Mouse (Mus musculus): ENCODE results near the gene Cd5. TPM values are rescaled to one million over a fixed set of nuclear protein-coding genes. Genes with fewer than 3 reads are reported as not detected.
A peak's percentile ranks its signal among the peaks of the same experiment; 100 is the strongest.

The Cd5 gene
- total RNA-seq, 2 experiments from 2014 or later, result not detected

GRCm38 (mm10) chr19:10731975-10732374 lies 6.8 kb downstream of the Cd5 start:
- ATAC-seq (replicated peaks; ENCODE audit: poor library complexity), result no peak

DNA sequence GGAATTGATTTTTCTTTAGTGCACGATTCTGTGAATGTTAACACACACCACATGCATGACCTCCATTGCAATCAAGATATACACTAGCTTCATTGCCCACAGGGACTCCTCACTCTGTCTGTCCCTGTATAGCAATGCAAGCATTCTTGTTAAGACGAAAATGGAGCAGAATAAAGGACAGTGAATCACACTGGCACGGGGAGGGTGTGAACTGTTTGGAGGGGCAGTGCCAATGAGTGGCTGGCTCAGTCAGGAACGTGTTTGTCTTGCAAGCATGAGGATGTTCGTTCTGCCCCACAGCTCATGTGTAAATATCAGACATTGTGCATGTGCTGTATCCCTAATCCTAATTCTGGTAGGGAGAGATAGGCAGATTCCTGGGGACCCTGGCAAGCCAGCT lies 8.3 kb downstream of the Cd5 start:
- no peak for ATAC-seq (replicated peaks; ENCODE audit: poor library complexity)

DNA sequence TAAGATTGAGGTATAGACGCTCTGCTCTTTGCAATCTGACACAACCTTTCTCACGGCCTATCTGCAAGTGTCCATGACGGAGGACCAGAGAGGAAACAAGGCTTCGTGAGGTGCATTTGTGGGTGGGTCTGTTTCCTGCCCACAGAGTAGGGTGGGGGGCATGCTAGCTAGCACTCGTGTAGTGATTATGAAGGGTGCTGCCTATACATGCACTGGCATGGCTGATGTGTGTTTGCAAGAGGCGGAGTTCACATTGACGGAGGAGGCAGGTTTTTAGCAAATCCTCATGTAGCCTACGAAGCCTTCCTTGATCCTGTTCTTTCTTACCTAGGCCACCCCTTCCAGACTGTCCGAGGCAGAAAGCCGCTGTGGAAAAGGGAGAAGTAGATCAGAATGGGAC lies 8.9 kb downstream of the Cd5 start:
- ATAC-seq (replicated peaks; ENCODE audit: poor library complexity), result no peak

GRCm38 (mm10) chr19:10724629-10725363 lies 14.0 kb downstream of the Cd5 start:
- no peak for ATAC-seq (replicated peaks; ENCODE audit: poor library complexity)

- ATAC-seq (replicated peaks; ENCODE audit: poor library complexity), result no peak
Measured at GRCm38 (mm10) chr19:10723649-10724048, 15.2 kb downstream of the Cd5 start.

GRCm38 (mm10) chr19:10723084-10723483 lies 15.7 kb downstream of the Cd5 start:
- ATAC-seq (replicated peaks; ENCODE audit: poor library complexity), result no peak

DNA sequence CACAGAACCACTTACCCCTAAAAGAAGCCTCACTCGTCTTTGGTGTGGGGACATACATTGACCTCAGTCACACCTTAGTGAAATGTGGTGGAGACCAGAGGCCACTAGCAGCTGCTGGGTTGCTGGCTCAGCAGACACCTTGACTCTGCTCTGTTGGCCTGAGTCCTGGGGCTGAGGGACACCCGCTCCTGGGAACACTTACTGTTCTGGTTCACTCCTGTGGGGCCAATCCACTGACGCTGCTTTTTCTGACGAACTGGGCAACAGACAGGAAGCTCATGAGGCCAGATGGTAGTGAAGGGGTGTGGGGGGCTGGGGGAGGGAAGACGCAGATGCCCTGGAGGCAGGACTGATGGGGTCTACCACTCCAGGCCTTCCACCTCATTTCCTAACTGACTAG lies 17.7 kb downstream of the Cd5 start:
- ATAC-seq (replicated peaks; ENCODE audit: poor library complexity), result peak; percentile 29; the same call in 1 of the 2 replicates

DNA sequence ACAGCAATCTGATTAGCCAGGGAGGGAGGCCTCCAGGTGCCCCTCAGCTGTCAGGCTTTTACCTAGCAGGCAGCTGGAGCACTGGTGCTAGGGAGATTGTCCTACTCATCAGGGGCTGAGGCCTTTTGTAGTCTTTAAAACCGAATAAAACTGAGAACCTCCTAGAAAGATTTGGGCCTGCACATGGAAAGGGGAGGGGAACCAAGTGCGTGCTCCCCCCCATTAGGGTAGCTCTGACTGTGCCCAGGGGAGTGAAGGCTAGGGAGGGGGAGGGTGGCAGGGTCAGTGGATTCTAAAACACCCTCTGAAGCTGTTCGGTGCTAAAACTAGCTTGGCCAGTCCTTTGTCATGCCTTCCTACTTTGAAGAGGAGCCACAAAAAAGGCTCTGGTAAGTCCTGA lies 18.3 kb downstream of the Cd5 start:
- no peak for ATAC-seq (replicated peaks; ENCODE audit: poor library complexity)

DNA sequence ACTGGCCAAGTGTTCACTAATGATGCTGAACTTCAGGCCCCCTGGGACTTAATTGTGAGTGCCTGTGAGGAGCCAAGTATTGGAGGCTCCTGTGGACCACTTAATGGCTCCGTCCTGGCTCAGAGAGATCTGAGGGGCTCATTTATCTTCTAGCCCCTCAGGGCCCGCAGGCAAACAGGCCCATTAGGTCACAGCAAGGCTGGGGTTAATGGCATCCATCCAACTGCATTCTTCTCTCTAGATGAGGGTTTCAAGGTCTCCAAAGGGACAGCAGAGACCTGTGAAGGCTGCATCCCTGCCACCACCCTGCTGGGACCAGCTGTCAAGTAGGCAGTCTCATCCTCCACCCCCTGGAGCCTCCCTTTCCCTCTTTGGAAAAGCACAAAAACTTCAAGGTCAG lies 19.1 kb downstream of the Cd5 start:
- no peak for ATAC-seq (replicated peaks; ENCODE audit: poor library complexity)

- no peak for ATAC-seq (replicated peaks; ENCODE audit: poor library complexity)
Measured at GRCm38 (mm10) chr19:10718251-10718775, 20.5 kb downstream of the Cd5 start.

DNA sequence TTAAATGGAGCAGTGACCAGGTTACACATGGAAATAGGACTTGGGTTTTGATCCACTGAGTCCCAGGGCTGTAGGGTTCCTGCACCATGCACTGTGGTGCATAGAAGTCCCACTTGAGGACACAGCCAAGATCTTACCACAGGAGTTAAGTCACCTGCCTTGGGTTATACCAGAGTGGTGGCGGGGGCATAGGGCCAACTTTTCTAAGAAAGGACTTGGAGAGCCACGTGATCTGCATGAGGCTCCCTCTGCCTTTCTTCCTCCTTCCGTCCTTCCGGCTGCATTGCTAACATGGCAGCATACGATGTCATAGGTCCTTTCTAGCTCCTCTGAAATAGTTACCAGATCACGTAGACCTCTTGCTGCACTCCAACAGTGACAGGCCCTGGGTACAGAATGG lies 23.3 kb downstream of the Cd5 start:
- no peak for ATAC-seq (replicated peaks; ENCODE audit: poor library complexity)

GRCm38 (mm10) chr19:10714682-10715475 lies 23.9 kb downstream of the Cd5 start:
- peak; percentile 70 for ATAC-seq (replicated peaks; ENCODE audit: poor library complexity)

DNA sequence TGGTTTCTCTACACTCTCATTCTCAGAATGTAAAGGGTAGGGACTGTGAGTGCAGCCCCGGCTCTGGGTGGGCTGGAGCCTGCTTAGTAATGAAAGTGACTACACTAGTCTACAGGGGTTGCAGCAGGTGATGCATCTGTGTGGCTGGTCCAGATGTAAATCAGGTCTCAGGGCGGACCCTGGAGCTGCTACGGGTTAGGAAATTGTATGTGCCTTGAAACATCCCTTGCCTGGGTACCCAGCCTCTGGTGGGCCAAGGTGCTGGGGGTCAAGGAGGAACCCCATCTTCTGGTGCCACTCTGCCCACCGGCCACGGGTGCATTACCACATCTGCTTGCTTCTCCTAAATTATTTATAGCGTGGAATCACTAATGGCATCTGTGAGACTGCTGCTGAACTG lies 24.6 kb downstream of the Cd5 start:
- ATAC-seq (replicated peaks; ENCODE audit: poor library complexity), result no peak

- no peak for ATAC-seq (replicated peaks; ENCODE audit: poor library complexity)
Measured at GRCm38 (mm10) chr19:10713551-10713950, 25.3 kb downstream of the Cd5 start.

DNA sequence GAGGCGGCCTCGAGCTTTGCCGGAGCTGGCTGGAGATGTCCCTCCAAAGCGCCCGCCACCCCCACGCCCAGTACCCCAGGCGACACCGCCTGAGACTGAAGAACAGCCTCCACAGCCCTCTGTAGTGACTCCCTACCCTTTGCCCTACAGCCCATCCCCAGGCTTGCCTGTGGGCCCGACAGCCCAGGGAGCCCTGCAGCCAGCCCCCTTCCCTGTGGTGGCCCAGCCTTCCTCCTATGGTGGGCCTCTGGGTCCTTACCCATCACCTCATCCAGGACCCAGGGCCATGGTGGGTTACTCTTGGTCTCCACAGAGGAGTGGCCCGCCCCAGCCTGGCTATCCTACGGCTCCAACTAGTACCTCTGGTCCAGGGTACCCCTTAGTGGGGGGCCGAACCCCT lies 26.2 kb downstream of the Cd5 start:
- no peak for ATAC-seq (replicated peaks; ENCODE audit: poor library complexity)

DNA sequence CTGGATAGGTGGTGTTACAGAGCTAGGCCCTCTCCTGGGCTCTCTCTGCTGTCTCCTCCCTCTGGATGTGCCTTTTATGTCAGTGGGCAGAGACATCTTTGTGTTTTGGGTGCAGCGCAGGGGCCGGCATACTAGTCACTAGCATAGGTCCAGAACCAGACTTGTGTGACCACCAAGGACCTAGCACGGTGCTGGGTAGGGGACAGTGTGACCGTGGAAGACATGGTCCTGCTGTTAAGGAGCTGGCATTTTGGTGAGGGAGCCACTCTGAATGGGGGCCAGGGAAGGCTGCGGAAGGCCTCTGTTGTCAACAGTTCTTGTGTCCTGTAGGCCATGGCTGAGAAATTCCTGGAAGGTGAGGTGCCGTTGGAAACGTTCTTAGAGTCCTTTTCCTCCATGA lies 26.6 kb downstream of the Cd5 start:
- no peak for ATAC-seq (replicated peaks; ENCODE audit: poor library complexity)

- ATAC-seq (replicated peaks; ENCODE audit: poor library complexity), result no peak
Measured at GRCm38 (mm10) chr19:10710751-10711150, 28.1 kb downstream of the Cd5 start.

- ATAC-seq (replicated peaks; ENCODE audit: poor library complexity), result peak; percentile 74
Measured at GRCm38 (mm10) chr19:10710088-10710511, 28.7 kb downstream of the Cd5 start.

GRCm38 (mm10) chr19:10709360-10710087 lies 29.3 kb downstream of the Cd5 start:
- peak; percentile 93 for ATAC-seq (replicated peaks; ENCODE audit: poor library complexity)

- ATAC-seq (replicated peaks; ENCODE audit: poor library complexity), result no peak
Measured at GRCm38 (mm10) chr19:10708900-10709299, 29.9 kb downstream of the Cd5 start.

- no peak for ATAC-seq (replicated peaks; ENCODE audit: poor library complexity)
Measured at GRCm38 (mm10) chr19:10707881-10708280, 30.9 kb downstream of the Cd5 start.
